Mouse (Mus musculus) spleen, adult 10 weeks (tissue): ENCODE results near the gene Tmem88. TPM values are rescaled to one million over a fixed set of nuclear protein-coding genes. Genes with fewer than 3 reads are reported as not detected.

Source experiments
- polyA plus RNA-seq: library from polyadenylated mRNA; stranded (reverse); fragments of 350-450 nt; fragmentation: Illumina TruSeq; extraction: RNeasy Lipid Tissue Mini Kit (QIAGEN cat#74804); gene quantifications from one replicate; pipeline ENCODE4 v1.2.3, GENCODE M21; 2015; ENCODE audit warnings: low replicate concordance; ENCODE audit not compliant: insufficient read depth

Gene Tmem88
- polyA plus RNA-seq: 2.4 TPM

GRCm38 (mm10) chr11:69398059-69398458, at the start of gene Tmem88:
Tmem88 (minus strand) TSS chr11:69398234.

GRCm38 (mm10) chr11:69413221-69414181, 15.5 kb upstream of the Tmem88 start, which contains the start of gene Kdm6b:
Kdm6b (minus strand) TSS chr11:69413675.

GRCm38 (mm10) chr11:69395235-69395633, 2.8 kb downstream of the Tmem88 start, which contains the start of the genes Naa38 and Cyb5d1:
Naa38 (plus strand) TSS chr11:69395487.
Cyb5d1 (minus strand) TSS chr11:69395631.

GRCm38 (mm10) chr11:69369215-69369989, 28.6 kb downstream of the Tmem88 start, which contains the start of gene Chd3:
Chd3 (minus strand) TSS chr11:69369406.

Other genes with a start within 250 kb of the Tmem88 start
- not detected for gene Alox12b, start 241.2 kb downstream of the Tmem88 start, polyA plus RNA-seq
- 0.25 TPM for gene Alox8, start 200.4 kb downstream of the Tmem88 start, polyA plus RNA-seq
- gene Gucy2e, start 161.2 kb downstream of the Tmem88 start, polyA plus RNA-seq: 0.06 TPM
- 13.3 TPM for gene Cntrob, start 74.5 kb downstream of the Tmem88 start, polyA plus RNA-seq
- 112 TPM for gene Trappc1, start 74.3 kb downstream of the Tmem88 start, polyA plus RNA-seq
- 1.2 TPM for gene Kcnab3, start 72.0 kb downstream of the Tmem88 start, polyA plus RNA-seq
- gene Rnf227, start 57.8 kb downstream of the Tmem88 start, polyA plus RNA-seq: 3.7 TPM
- 161 TPM for gene Chd3, start 28.8 kb downstream of the Tmem88 start, polyA plus RNA-seq
- gene Naa38, start 2.7 kb downstream of the Tmem88 start, polyA plus RNA-seq: 48.9 TPM
- 35.9 TPM for gene Cyb5d1, start 2.6 kb downstream of the Tmem88 start, polyA plus RNA-seq
- 8.9 TPM for gene Kdm6b, start 15.4 kb upstream of the Tmem88 start, polyA plus RNA-seq
- gene Dnah2, start 150.9 kb upstream of the Tmem88 start, polyA plus RNA-seq: 0.51 TPM
- gene Efnb3, start 162.0 kb upstream of the Tmem88 start, polyA plus RNA-seq: 0.88 TPM
- gene Wrap53, start 182.0 kb upstream of the Tmem88 start, polyA plus RNA-seq: 7.7 TPM
- gene Trp53, start 182.1 kb upstream of the Tmem88 start, polyA plus RNA-seq: 99.7 TPM
- gene Atp1b2, start 207.7 kb upstream of the Tmem88 start, polyA plus RNA-seq: 15.0 TPM
- gene Shbg, start 219.7 kb upstream of the Tmem88 start, polyA plus RNA-seq: not detected
- gene Sat2, start 223.8 kb upstream of the Tmem88 start, polyA plus RNA-seq: 3.1 TPM
- 49.8 TPM for gene Fxr2, start 234.8 kb upstream of the Tmem88 start, polyA plus RNA-seq